Mouse (Mus musculus) hindbrain, embryonic 14.5 days (tissue): ENCODE data around the gene Ceacam20. TPM values are rescaled to one million over a fixed set of nuclear protein-coding genes. Genes with fewer than 3 reads are reported as not detected.

Experiments
- polyA plus RNA-seq: library from polyadenylated mRNA; unstranded; fragments of >200 nt; fragmentation: Nextera tagmentation; extraction: Ambion mirVana; gene quantifications from 2 replicates; pipeline ENCODE4 v1.2.1, GENCODE M21; 2014

Ceacam20 gene
- polyA plus RNA-seq, 1 experiment from 2014 or later = not detected

Other genes starting within 250 kb of the Ceacam20 start
- 119 and 128 TPM in 2 replicates for gene Tomm40, start 250.0 kb upstream of the Ceacam20 start, polyA plus RNA-seq
- 46.7 and 49.5 TPM in 2 replicates for gene Nectin2, start 214.9 kb upstream of the Ceacam20 start, polyA plus RNA-seq
- gene Bcam, start 194.4 kb upstream of the Ceacam20 start, polyA plus RNA-seq = 17.5 and 18.8 TPM in 2 replicates
- gene Cblc, start 168.6 kb upstream of the Ceacam20 start, polyA plus RNA-seq = not detected in 2 replicates
- 0.58 and 0.97 TPM in 2 replicates for gene Bcl3, start 142.6 kb upstream of the Ceacam20 start, polyA plus RNA-seq
- 13.0 and 13.9 TPM in 2 replicates for gene Gm19345, start 113.4 kb upstream of the Ceacam20 start, polyA plus RNA-seq
- gene Ceacam16, start 104.1 kb upstream of the Ceacam20 start, polyA plus RNA-seq = 0.17 and 0.20 TPM in 2 replicates
- gene Ceacam19, start 77.4 kb upstream of the Ceacam20 start, polyA plus RNA-seq = not detected in 2 replicates
- 6.4 and 6.6 TPM in 2 replicates for gene Pvr, start 44.3 kb upstream of the Ceacam20 start, polyA plus RNA-seq
- not detected in 2 replicates for gene Igsf23, start 14.7 kb upstream of the Ceacam20 start, polyA plus RNA-seq
- gene Nlrp9b, start 26.1 kb downstream of the Ceacam20 start, polyA plus RNA-seq = not detected in 2 replicates
- not detected in 2 replicates for gene Vmn1r91, start 134.3 kb downstream of the Ceacam20 start, polyA plus RNA-seq
- not detected in 2 replicates for gene Gm16442, start 157.2 kb downstream of the Ceacam20 start, polyA plus RNA-seq
- not detected in 2 replicates for gene Vmn1r93, start 173.7 kb downstream of the Ceacam20 start, polyA plus RNA-seq
- not detected in 2 replicates for gene Vmn1r94, start 203.0 kb downstream of the Ceacam20 start, polyA plus RNA-seq
- not detected in 2 replicates for gene Vmn1r95, start 228.3 kb downstream of the Ceacam20 start, polyA plus RNA-seq
- gene Gm6164, start 240.2 kb downstream of the Ceacam20 start, polyA plus RNA-seq = not detected in 2 replicates